Mouse (Mus musculus) heart, postnatal 14 days (tissue): ENCODE results near the gene AU022252. TPM values are rescaled to one million over a fixed set of nuclear protein-coding genes. Genes with fewer than 3 reads are reported as not detected.

Experiments
- DNase-seq, 2 experiments: peaks; one replicate each; pipeline ENCODE4 v3.0.0; 2021 to 2022
- intact Hi-C: fragments of 180-260 bp; cut with DNase I; formaldehyde crosslinking; loops from one replicate; pipeline ENCODE4 v1.15.1; 2025
- total RNA-seq, 2 experiments: library from RNA; stranded (reverse); gene quantifications; 2 replicates each; pipeline ENCODE4 v1.2.3; 2021

Gene AU022252
- total RNA-seq, 2 experiments from 2014 or later = 21.1 to 23.4 TPM

GRCm38 (mm10) chr4:119245961-119246360, 13.4 kb upstream of the AU022252 start:
- intact Hi-C loops = loop anchor here (2.0 to 5.0 kb wide), 4 partner anchors 49 to 376 kb away; partner anchors contain the start of genes Ppcs, Ppih, Ybx1 and Zmynd12

GRCm38 (mm10) chr4:119245556-119245955, 13.0 kb upstream of the AU022252 start:
- intact Hi-C loops = loop anchor here (5.0 kb wide), 3 partner anchors 77 to 377 kb away; partner anchors contain the start of genes Ppcs, Ppih and Zmynd12
- peak; percentile 30 to 51 for DNase-seq

More at GRCm38 (mm10) chr4:119245961-119246360, 13.4 kb upstream of the AU022252 start:
- DNase-seq = no peak

- DNase-seq = no peak
- intact Hi-C loops = loop anchor here (5.0 kb wide), 4 partner anchors 78 to 378 kb away; partner anchors contain the start of genes Ppcs, Ppih and Zmynd12
These were observed 12.1 kb upstream of the AU022252 start for GRCm38 (mm10) chr4:119244468-119245240.

GRCm38 (mm10) chr4:119242571-119242970, 10.1 kb upstream of the AU022252 start:
- no peak for DNase-seq
- intact Hi-C loops = loop anchor here (5.0 kb wide), 1 partner anchor 290 kb away; no protein-coding TSS in a partner anchor

GRCm38 (mm10) chr4:119241664-119242063, 9.2 kb upstream of the AU022252 start:
- DNase-seq = peak in 1 of 2 experiments; percentile 56
- intact Hi-C loops = loop anchor here (5.0 kb wide), 1 partner anchor 291 kb away; no protein-coding TSS in a partner anchor

GRCm38 (mm10) chr4:119239181-119239682, 6.7 kb upstream of the AU022252 start:
- intact Hi-C loops = loop anchor here (2.0 kb wide), 1 partner anchor 100 kb away; no protein-coding TSS in a partner anchor
- DNase-seq = peak in 1 of 2 experiments; percentile 50

GRCm38 (mm10) chr4:119238661-119239060, 6.1 kb upstream of the AU022252 start:
- intact Hi-C loops = loop anchor here (2.0 kb wide), 1 partner anchor 100 kb away; no protein-coding TSS in a partner anchor

GRCm38 (mm10) chr4:119234348-119234747, 1.8 kb upstream of the AU022252 start:
- intact Hi-C loops = no loop called here
- no peak for DNase-seq

More at GRCm38 (mm10) chr4:119238661-119239060, 6.1 kb upstream of the AU022252 start:
- DNase-seq = no peak

- intact Hi-C loops = no loop called here
- peak; percentile 31 to 52 for DNase-seq
These were observed 867 bp upstream of the AU022252 start for GRCm38 (mm10) chr4:119233256-119233901.

- intact Hi-C loops = no loop called here
- DNase-seq = no peak
These were observed 5.8 kb downstream of the AU022252 start for GRCm38 (mm10) chr4:119226751-119227150.

GRCm38 (mm10) chr4:119225719-119226118, 6.8 kb downstream of the AU022252 start:
- intact Hi-C loops = no loop called here
- DNase-seq = no peak

- DNase-seq = no peak
- intact Hi-C loops = no loop called here
These were observed 8.0 kb downstream of the AU022252 start for GRCm38 (mm10) chr4:119224534-119224933.

GRCm38 (mm10) chr4:119223696-119224095, 8.8 kb downstream of the AU022252 start:
- peak in 1 of 2 experiments; percentile 26 for DNase-seq
- intact Hi-C loops = no loop called here

- intact Hi-C loops = no loop called here
- no peak for DNase-seq
These were observed 14.3 kb downstream of the AU022252 start, which contains the start of gene Tmem269 for GRCm38 (mm10) chr4:119218169-119218568. Gene Tmem269, minus strand, starts transcription at chr4:119218217.

- DNase-seq = no peak
- intact Hi-C loops = no loop called here
These were observed 15.8 kb downstream of the AU022252 start for GRCm38 (mm10) chr4:119216667-119217066.

GRCm38 (mm10) chr4:119204672-119205071, 27.8 kb downstream of the AU022252 start:
- intact Hi-C loops = loop anchor here (1.0 to 5.0 kb wide), 2 partner anchors 37 to 199 kb away; no protein-coding TSS in a partner anchor
- DNase-seq = peak; percentile 61 to 66

GRCm38 (mm10) chr4:119198105-119198504, 34.4 kb downstream of the AU022252 start:
- intact Hi-C loops = no loop called here
- no peak for DNase-seq

GRCm38 (mm10) chr4:119195582-119196320, 36.8 kb downstream of the AU022252 start:
- DNase-seq = no peak
- intact Hi-C loops = no loop called here

GRCm38 (mm10) chr4:119194909-119195581, 37.5 kb downstream of the AU022252 start, which contains the start of gene Svbp:
Gene Svbp, plus strand, starts transcription at chr4:119195306.
- peak; percentile 92 to 93 for DNase-seq
- intact Hi-C loops = no loop called here
